Mouse (Mus musculus) gastrocnemius, postnatal 25 days (tissue): Measurements from ENCODE around the gene Srrm3. TPM values are rescaled to one million over a fixed set of nuclear protein-coding genes. Genes with fewer than 3 reads are reported as not detected.
A peak's percentile ranks its signal among the peaks of the same experiment; 100 is the strongest.

Source experiments
- DNase-seq: peaks from one replicate; pipeline ENCODE4 v3.0.0; 2022
- total RNA-seq, 2 experiments: library from RNA; stranded (reverse); gene quantifications; 1 replicate in 1 of 2; 2 replicates in 1 of 2; pipeline ENCODE4 v1.2.3; 2021

Gene Srrm3
- total RNA-seq, 2 experiments from 2014 or later = 0.08 to 0.21 TPM

DNA sequence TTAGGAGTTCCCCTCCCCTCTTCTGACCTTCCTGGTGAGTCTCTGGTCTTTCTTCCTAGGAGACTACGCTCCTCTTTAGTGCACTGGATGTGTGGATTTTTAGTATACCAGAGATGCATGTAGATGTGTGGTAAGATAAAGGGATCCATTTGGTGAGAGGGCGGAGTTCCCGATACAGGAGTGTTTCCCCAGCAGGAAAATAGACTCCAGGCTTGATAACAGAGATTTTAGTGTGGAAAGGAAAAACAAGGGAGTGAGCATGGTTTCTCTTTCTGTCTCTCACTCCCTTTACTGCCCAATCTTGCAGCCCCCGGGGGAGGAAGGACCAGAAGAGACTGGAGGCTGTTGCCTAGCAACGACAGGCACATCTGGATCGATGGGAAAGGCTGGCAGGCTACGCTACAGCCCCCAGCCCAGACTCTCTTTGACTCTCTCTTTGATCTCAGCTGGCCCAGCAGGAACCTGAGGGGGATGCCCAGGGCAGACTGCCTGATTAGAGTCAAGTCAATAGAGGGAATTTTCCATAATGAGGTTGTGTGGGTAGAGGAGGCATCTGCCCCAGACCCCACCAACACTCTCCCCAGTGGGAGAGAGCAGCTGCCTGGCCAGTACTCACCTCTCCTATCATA is 15.7 kb downstream of the Srrm3 start:
- no peak for DNase-seq

DNA sequence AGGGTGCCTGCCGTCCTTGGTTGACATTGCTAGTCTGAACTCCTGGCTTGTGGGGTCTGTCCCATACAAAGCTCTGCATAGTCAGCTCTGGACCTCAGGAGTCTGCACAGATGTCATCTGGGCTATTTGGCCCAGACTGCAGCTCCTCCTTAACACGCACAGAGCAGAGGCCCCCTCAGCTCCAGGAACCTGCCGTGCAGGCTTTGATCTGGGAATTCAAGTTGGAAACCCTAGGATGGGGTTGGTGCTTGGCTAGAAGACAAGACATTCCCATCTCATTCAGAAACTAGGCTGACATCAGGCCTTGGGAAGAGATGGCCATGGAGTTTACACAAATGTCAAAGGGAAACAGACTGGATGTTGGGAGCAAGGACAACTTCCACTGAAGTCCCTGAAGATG is 17.8 kb downstream of the Srrm3 start:
- DNase-seq = no peak

DNA sequence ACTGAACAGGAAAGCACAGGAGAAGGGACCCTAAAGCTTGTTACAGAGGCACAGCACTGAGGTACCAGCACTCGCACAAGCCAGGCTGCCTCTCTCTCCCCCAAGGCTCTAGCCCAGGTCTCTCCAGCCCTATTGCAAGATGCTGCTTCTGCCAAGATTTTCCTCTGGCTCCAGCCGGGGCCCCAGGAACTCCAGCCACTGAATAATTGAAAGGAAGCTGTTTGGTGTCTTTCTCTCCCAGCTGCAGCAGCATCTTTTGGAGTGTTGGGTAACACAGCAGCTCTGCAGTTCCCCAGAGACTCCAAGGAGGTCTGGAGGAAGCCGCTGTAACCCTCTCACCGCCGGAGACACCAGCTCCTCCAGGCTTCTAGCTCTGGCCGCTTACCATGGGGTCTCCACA is 19.5 kb downstream of the Srrm3 start:
- DNase-seq = peak; percentile 14

GRCm38 (mm10) chr5:135829381-135829780 is 22.7 kb downstream of the Srrm3 start:
- DNase-seq = no peak

- no peak for DNase-seq
Measured at GRCm38 (mm10) chr5:135832729-135833128, 26.0 kb downstream of the Srrm3 start.

DNA sequence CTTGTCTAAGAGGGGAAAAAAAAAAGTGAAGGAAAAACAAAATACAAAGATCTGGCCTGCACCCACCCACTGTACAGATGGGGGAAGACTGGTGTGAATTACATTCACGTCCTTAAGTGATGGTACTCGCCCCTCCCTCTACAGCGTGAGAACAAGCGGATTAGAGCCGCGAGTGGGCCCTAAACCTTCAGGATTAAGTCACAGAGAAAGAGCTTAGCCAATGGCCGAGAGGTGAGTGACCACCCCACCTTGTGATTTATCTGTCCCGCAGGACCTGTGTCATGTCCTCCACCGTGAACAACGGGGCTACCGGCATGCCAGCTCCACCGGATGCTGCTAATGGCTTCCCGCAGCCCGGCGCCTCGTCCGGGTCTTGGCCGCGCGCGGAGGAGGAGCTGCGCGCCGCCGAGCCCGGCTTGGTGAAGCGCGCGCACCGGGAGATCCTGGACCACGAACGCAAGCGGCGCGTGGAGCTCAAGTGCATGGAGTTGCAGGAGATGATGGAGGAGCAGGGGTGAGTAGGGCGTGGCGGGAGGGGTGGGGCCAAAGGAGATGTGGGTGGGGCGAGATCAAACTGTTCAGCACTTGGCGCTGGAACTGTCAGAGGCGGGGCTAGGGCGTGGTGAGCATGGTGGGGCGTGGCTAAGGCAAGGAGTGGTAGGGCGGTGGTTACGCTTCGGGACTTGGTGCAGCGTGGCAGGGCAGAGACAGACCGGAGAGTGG is 28.2 kb downstream of the Srrm3 start:
- peak; percentile 34 for DNase-seq

- no peak for DNase-seq
Measured at GRCm38 (mm10) chr5:135835492-135835858, 28.8 kb downstream of the Srrm3 start.

DNA sequence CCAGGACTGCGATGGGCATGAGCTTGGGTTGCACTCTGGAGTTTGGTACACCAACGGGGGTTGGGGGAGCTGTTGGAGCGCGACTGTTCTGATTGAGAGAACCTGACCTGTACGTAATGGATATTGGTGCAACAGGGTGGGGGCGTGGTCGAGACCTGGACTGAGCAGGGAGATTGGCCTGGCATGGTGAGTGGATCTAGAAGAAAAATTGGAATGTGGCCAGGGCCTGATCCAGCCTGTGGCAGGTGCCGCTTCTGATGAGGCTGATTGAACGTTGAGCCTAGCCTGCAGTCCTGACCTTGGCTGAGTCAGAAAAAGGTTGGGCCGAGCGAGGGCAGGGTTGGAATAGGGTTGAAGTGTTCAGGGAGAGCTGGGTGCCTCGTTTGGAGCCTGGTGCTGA is 29.3 kb downstream of the Srrm3 start:
- DNase-seq = no peak

- no peak for DNase-seq
Measured at GRCm38 (mm10) chr5:135841651-135842050, 35.0 kb downstream of the Srrm3 start.

DNA sequence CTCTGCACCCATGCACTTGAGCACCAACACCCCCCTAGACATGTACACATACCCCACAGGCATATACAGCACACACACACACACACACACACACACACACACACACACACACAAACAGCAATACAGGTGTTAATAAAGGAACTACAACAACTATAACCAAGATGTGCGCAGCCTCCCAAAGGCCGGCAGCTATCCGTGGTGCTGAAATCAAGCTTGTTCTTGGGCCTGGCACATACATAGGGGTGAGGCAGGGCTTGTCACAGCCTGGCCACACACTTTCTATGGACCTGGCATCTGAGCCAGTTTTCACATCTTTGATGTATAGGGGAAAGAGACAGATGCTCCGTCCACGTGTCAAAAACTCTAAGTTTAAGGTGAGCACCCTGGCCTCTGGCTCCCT is 36.7 kb downstream of the Srrm3 start:
- DNase-seq = no peak

DNA sequence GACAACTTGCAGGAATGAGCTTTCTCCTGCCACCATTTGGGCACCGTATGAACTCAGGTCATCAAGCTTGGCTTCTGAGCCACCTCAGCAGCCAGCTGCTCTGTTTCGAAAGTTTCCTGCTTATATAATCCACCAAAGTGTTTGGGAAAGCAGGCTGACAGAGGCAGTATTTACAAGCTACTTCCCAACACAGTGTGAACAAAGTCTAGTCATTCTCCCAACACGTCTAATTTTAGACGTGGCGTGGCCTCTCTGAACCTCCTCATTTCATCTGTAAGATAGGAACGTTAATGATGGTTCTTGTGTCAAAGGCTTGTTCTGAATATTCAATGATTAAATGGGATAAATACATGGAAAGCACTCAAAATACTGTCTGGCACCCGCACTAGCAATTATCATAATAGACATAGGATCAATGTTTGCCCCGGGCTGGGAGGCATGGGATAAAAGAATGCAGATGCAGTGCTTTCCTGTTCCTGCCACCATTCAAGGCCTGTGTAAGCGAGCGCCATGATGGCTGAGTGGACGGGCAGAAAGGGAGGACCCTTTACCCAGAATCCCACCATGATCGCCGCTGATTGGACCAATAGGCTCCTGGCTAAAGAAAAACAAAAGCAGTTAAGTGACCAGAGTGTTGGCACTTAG is 39.1 kb downstream of the Srrm3 start:
- DNase-seq = no peak

- DNase-seq = no peak
Measured at GRCm38 (mm10) chr5:135847460-135847859, 40.8 kb downstream of the Srrm3 start.

- no peak for DNase-seq
Measured at GRCm38 (mm10) chr5:135847881-135848280, 41.2 kb downstream of the Srrm3 start.

GRCm38 (mm10) chr5:135851024-135851423 is 44.3 kb downstream of the Srrm3 start:
- DNase-seq = no peak

- no peak for DNase-seq
Measured at GRCm38 (mm10) chr5:135851481-135851880, 44.8 kb downstream of the Srrm3 start.

DNA sequence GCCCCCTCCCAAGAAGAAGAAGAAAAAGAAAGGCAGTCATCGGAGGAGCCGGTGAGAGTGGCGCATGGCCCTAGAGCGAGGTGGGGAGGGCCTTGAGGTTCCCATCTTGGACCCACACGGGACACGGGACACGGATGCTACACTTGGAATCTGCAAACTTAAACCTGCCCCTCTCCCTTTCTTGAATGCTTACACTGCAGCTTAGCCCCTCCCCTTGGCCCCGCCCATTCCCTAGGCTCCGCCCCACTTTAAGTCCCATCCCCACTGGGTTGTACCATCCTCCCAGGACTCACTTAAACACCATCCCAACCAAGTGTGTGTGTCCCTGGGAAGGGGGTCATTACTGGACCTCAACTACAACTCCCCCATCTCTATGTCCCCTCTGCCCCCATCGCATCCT is 45.7 kb downstream of the Srrm3 start:
- no peak for DNase-seq

GRCm38 (mm10) chr5:135853731-135854130 is 47.0 kb downstream of the Srrm3 start:
- DNase-seq = no peak

- no peak for DNase-seq
Measured at GRCm38 (mm10) chr5:135855156-135855555, 48.5 kb downstream of the Srrm3 start.

DNA sequence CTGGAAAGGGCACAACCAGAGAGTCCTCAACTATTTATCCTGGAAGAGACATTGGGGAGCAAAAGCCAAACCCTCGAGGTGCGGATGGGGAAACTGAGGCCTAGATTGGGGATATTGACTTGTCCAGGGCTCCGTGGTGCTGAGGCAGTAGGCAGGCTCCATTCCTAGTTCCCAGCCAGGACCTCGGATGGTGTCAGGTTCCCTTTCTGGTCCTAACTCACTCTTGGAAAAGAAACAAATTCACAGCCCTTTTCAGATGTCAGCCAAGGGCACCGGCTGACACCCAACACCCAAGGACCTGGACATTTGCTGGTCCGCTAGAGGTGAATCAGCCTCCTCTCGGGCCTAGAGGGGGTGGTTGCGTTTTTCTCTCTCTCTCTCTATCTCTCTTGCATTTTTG is 60.0 kb downstream of the Srrm3 start:
- peak; percentile 53 for DNase-seq

- DNase-seq = no peak
Measured at GRCm38 (mm10) chr5:135867637-135868593, 61.2 kb downstream of the Srrm3 start.

DNA sequence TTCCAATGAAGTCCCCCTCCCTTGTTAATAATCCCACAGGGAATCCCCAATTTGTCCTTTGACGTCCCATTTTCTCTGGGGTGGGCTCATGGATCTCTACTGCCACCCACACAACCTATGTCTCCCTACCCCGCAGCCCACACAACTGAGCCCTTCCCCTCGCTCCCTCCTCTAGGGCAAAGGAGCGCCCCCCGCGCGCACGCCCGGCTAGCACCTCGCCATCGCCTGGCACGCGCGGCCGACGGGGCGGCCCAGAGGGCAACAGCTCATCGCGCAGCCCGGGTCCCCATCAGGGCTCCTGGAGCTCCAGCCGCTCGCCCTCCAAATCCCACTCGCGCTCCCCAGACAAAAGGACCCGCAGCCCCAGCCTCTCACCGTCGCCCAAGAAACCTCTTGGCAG is 62.0 kb downstream of the Srrm3 start:
- DNase-seq = no peak

GRCm38 (mm10) chr5:135869661-135870423 is 63.2 kb downstream of the Srrm3 start:
- DNase-seq = no peak
